Mouse (Mus musculus) induced T-regulatory cell, adult 2 months (primary cell): ENCODE data around the gene Morn5.

ENCODE experiments used
- DNase-seq: peaks from one replicate; pipeline ENCODE4 v3.0.0-alpha.2; 2012; ENCODE audit warnings: low read depth

Gene Morn5

DNA sequence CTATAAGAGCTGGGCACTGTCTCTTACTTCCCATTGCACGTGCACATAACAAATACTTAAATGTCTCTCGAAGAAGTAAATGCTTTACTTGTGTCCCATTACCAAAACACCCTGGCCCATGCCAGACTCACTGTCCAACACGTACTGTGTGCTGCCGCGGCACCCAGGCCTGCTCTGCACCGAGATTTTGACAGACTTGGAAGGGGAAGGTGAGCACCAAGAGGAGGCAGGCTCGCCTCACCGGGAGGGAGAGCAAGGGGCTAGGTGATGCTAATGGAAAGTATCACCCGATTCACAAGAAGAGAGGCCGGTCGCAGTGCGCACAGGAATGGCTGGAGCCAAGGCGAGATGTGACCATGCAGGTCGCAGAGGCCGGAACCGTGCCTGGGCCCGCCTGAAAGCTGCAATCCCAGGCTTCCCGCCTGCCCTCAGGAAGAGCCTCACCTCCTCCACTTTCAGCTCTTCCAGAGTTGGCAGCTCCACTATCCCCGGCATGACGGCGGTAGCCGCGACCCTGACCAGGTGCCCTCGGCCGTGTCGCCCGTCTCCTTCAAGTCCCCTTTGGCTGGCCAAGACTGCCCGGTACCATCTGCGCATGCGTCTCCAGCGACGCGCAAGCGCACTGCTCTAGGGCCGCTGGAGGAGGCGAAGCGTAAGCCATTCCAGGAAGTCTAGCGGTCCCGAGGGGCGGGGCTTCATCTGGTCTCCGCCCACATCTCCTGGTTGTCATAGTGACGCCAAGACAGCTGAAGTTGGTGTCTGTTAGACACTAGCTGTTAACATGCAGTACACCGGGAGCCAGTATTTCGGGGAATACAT, at the start of gene Morn5, which contains the start of gene Ndufa8:
Gene Morn5, plus strand, starts transcription at position 711 of the 819 bp plus-strand sequence.
Gene Ndufa8, minus strand, starts transcription at position 659 of the 819 bp plus-strand sequence.
- DNase-seq, result peak; percentile 98

DNA sequence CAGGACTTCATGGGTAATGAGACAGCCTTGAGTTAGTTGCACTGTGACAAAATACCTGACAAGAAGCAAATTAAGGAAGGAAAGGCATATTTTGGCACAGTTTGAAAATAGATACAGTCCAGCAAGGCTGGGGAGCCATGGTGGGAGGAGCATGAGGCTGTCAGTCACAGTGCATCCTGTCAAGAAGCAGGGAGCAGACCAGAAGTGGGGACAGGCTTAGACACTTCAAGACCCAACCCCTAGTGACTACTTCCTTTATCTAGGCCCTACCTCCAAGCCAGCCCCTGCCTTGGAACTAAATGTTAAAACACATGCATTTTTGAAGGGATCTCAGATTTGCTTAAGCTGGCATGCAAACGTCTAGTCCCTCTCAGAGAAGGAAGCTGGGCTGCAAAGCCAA, 48.9 kb upstream of the Morn5 start:
- DNase-seq, result no peak

DNA sequence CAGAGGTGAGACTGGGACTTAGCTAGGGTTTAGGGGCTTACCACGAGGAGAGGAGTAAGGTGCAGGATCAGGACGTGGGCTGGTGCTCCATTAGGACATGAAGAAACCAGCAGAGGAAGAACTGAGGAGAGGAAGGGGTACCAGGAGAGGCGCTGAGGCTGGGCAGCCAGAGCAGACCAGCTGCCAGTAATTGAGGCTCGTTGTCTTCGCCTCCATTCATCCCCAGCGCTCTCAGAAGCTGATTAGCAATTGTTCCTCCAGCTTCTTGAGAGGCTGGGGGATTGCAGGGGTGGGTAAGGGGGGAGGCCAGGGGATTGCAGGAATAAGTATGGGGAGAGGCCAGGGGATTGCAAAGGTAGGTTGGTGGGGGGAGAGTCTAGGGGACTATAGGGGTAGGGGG, 47.1 kb upstream of the Morn5 start:
- DNase-seq, result no peak

DNA sequence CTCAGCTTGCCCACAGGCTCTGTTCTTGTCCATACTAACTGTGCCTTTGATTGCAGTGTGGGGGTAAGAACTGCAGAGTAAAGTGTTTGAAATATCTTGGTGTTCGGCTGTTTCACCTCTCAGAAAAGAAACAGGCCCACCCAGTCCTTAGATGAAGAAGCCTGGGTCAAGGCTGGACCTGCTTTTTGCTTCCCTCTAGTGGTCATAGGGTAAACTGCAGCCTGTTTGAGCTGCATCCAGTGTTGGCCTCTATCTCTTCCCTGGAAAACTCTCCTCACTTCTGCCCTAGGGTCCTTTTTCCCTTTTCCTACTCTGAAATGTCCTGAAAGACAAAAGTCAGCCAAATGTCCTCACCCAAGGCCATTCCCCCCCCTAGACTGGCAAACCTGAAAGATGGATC, 41.2 kb upstream of the Morn5 start:
- peak; percentile 72 for DNase-seq

DNA sequence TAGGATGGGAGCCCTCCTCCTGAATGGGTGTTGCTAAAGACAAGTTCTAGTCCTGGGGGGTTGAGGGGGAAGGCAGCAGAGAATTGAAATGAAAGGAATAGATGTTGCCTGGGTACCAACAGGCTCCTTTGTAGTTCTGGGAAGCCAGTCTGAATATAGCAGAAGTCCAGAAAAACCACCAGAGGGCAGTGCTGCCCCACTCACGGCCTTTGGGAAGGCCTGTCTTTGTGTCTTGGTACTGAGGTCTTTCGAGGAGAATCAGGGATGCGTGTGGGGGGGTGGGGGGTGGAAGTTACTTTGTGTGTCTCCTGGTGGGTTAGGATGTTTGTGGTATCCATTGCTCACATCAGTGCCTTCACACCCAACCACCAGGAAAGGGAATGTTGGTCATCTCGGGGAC, 39.9 kb upstream of the Morn5 start:
- peak; percentile 77 for DNase-seq

DNA sequence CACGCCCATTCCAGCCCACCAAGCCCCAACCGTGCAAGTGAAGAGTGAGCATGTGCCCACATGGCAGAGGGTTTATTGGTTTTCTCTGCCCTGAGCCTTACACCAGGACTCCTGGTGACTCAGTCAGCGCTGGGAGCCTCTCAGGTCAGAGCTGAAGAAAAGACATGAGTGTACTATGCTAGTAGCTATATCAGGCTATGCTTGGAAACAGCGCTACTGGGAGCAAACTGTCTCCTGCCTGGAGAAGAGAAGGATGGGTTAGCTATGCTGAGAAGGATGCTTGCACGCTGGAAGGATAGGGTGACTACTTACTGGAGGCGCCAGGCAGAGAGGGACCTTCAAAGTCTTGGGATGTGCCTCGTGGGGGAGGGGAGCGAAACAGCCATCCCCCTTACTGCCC, 38.7 kb upstream of the Morn5 start:
- DNase-seq, result no peak

DNA sequence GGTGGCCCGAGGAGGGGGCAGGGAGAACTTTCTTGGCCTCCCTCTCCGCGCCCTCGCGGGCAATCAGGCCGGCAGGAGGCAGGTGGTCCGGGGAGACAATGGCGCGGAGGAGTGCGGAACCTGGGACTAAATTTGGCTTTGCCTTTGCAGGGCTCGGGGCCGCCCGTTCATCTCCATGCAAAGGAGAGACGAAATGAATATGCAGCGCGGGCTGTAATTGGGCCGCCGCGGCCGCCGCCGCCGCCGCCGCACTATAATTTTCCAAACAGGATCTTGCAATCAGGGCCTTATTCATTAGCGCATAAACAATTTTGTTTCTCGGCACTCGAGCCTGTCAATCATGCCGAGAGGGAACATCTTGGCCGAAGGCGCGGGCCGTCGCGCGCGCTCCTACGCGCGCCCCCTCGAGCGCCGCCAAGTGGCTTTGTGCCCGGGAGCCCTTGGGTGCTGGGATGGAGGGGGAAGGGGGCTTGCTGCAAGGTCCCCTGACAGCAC, 37.9 kb upstream of the Morn5 start:
- DNase-seq, result no peak

GRCm38 (mm10) chr2:36013010-36013409, 36.2 kb upstream of the Morn5 start:
- no peak for DNase-seq

DNA sequence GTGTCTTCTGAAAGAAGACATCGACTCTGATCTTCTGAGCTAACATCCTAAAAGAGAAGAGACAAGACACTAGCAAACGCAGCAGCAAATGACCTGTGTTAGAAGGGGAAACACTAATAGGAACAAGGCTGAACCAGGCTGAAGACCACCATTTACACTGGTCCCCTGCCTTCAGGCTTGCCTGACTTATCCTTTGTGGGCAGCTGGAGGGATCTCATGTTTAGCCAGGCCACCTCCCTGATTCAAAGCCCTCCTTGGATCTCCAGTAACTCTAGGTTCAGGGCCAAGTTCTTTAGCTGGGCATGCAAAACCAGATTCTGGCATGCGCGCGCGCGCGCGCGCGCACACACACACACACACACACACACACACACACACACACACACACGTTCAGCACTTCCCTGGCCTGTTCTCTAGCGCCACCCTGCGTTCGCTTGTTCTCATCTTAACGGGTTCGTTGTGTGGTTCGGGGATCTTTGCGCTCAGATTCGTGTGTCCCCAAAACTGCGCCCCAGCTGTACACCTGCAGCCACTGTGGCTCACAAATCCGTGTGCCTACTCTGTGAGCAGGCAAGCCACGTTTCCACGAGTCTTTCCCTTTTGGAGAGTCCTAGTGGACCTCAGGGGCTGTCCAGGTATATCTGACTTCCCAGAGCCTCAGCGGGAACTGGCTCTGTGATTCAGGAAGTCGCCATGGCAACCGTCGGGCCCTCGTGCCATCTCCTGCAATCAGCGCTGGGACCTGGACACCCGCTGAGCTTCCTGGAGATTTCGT, 27.7 kb upstream of the Morn5 start:
- DNase-seq, result peak; percentile 75

DNA sequence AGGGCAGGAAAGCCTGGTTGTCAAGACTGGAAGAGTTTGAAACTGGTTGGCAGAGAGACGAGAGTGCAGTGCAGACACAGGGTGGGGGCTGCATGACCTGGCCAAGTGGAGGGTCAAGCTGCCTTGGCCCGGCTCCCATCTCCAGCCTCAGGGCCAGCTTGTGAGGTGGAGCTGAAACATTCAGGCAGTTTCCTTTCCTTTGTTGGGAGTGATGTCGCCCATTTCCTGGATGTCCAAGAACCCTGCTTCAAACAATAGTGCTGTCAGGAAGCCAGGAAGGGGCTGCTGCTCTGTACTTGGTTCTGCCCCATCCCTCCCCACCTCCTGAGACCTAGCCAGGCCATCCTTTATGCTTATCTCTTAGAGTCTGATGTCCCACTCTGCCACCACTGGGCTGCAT, 26.0 kb upstream of the Morn5 start:
- no peak for DNase-seq

DNA sequence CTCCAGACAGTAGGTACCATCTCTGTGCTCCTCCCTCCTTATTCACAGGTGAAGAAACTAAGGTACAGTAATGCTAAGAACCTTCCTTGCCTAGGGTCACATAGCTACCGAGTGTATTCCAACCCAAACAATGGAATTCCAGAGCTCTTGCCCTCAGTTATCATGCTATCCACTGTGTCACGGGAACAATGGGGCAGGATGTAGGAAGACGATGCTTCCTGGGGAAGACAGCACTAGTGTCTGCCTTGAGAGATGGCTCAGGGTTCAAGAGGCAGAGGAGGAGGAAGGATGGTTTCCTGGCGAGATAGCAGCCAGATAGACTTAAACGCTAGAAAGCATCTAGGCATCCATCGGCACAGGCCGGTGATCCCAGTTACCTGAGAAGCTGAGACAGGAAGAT, 16.4 kb upstream of the Morn5 start:
- no peak for DNase-seq

DNA sequence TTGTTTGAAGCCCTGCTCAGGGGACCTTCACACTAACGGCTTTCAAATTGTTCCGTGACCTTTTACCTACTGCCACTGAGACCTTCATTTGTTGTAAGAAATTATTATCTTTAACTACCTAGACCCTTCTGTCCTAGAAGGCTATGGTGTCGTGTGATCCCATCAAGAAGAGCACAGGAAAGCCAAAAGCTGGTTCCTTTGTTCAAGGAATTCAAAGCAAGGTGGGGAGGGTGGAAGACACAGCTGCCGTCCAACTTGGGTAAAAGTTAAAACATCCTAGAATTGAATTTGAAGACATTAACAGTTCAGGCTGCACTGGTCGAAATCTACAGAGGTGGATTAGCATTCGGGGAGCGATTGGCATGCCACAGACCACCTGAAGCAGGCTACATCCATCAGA, 15.3 kb upstream of the Morn5 start:
- DNase-seq, result no peak

GRCm38 (mm10) chr2:36034898-36035297, 14.4 kb upstream of the Morn5 start:
- no peak for DNase-seq

GRCm38 (mm10) chr2:36035413-36036081, 13.7 kb upstream of the Morn5 start:
- DNase-seq, result no peak

DNA sequence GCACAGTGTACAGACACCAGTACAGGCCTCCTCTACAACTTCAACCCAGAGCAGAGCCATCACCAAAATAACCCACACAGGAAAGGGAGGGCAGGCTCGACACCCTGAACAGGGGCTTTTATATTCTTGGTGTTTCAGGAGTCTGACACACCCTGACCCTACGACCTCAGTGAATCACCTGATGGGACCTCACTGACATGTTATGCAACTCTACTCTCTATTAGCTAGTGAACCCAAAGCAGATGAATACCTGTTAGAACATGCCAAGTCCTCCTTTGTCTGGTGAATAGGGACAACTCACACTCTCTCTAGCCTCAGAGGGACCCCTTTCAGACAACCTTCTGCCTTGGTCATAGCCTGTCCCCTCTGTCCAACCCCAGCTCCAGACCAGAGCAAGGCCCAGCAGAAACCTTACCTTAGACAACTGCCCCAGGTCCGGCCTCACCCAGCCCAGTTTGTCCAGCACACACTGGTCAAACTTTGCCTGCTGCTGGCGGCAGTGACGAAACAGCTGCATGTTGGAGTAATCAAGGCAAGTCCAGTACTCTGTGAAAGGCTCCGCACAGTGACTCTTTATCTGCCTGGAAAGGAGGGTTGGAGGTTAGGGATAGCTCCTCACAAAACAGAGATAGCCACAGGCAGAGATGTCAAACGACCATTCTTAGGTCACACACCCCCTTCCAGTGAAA, 9.8 kb upstream of the Morn5 start:
- no peak for DNase-seq

- DNase-seq, result no peak
These were observed 8.4 kb upstream of the Morn5 start for GRCm38 (mm10) chr2:36040872-36041271.

- DNase-seq, result no peak
These were observed 1.1 kb upstream of the Morn5 start for GRCm38 (mm10) chr2:36048164-36048563.

DNA sequence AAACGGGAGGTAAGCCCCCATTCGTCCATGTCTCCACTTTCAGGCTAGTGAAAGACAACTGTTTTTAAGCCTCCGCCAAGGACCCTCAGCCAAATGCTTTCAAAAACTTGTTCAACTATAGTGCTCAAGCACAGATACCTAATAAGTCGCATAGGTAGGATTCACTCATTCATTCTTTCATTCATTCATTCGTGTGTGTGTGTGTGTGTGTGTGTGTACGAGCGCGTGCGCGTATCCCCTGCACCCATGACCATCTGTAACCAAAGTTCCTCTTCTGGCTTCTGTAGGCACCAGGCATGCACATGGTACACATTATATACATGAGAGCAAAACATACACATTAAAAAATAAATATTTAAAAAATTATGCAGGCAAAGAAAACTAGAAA, 303 bp downstream of the Morn5 start:
- DNase-seq, result no peak

- DNase-seq, result no peak
These were observed 4.0 kb downstream of the Morn5 start for GRCm38 (mm10) chr2:36053249-36053648.

DNA sequence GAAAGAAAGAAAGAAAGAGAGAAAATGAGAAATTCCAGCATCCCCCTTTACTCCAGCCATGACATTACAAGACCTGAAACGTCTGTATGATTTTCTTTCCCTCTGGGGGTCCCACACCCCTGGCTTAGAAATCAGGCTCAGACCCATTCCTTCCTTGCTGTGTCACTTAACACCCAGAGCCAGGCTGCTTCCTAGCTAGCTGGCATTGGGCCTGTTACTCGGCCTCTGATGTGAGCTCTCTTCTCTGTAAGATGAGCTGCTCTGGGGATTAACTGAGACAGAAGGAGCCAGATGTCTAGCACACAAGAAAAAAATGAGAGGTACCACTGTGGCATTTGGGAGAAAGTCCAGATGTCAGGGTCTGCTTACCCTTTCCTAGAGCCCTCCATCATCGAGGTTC, 7.0 kb downstream of the Morn5 start:
- no peak for DNase-seq

DNA sequence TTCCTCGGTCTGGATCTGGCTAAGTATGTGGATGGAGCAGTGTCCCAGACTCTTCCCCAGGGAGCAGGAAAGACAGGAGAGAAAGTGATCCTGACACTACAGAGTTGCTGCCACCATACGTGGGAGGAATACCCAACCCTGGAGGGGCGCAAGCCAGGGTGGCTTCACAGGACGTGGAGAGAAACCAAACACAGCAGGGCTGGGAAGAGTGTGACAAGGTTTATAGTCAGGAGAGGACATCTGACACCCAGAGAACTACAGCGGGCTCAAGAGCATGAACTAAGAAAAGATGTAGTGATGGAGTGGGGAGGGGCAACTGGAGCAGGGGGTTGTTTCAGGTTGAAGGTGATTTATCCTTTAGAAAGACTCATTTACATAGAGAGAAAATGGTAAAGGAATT, 12.2 kb downstream of the Morn5 start:
- no peak for DNase-seq

DNA sequence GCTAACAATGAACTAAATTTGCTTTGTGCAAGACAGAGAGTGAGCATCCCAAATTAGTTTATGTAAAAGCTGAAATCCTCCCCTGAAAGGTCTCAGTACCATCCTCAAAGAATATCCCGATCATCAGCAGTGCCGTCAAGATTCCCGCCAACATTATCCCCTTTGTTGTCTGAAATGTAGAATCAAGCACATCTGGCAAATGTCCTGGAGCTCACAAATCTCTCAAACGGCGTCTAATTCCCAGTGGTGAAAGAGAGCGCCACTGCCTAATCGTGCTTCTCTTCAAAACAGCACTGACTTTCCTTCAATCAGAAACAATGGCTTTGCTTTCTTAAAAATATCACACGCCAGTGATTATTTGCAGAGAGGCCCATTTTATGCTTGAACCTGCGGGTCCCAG, 17.9 kb downstream of the Morn5 start:
- DNase-seq, result no peak
